Mouse (Mus musculus) bone marrow macrophage, adult 2 months (primary cell): ENCODE data around the gene Rrm1.

Experiments used
- CTCF ChIP-seq: IDR thresholded peaks from 2 replicates; pipeline ENCODE4 v1.5.1; 2012; ENCODE audit warnings: low read depth, mild to moderate bottlenecking, low read length, moderate library complexity
- POLR2A ChIP-seq: IDR thresholded peaks from 2 replicates; pipeline ENCODE4 v1.6.1; 2012; ENCODE audit warnings: mild to moderate bottlenecking, low read depth, low read length, borderline replicate concordance

DNA sequence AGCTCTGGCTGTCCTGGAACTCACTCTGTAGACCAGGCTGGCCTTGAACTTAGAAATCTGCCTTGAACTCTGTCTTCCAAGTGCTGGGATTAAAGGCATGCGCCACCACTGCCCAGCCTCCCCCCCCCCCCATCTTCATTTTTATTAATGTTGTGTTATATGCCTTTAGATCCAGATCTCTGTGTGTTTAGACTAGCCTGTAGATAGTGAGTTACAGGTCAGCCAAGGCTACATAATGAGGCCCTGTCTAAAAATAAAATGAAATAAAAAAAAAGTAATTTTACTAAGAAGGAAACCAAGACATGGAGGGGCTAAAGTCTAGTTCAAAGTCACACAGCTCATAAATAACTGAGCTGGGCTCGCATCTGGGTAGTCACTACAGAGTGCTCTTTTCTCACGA, 37.4 kb downstream of the Rrm1 start:
- no peak for TF ChIP-seq CTCF
- no peak for TF ChIP-seq POLR2A
